Mouse (Mus musculus) heart, embryonic 16.5 days (tissue): ENCODE measurements around the gene Cdh15. TPM values are rescaled to one million over a fixed set of nuclear protein-coding genes. Genes with fewer than 3 reads are reported as not detected.
A peak's percentile ranks its signal among the peaks of the same experiment; 100 is the strongest.

Experiments used
- ATAC-seq: fragments of 200-750 bp; cut with Nextera tagmentation; replicated peaks from 2 replicates; pipeline ENCODE4 v1.8.0; 2017; ENCODE audit warnings: moderate number of reproducible peaks; ENCODE audit not compliant: insufficient read depth, low FRiP score; ENCODE audit errors: extremely low read depth
- H3K27ac ChIP-seq: fragments of 300-500 bp; sonication (generic); 2 replicates; pipeline ENCODE4 v1.5.1; 2014; ENCODE audit warnings: mild to moderate bottlenecking, low read length, control low read depth, moderate library complexity
- H3K27me3 ChIP-seq: fragments of 300-500 bp; sonication (generic); 2 replicates; pipeline ENCODE4 v1.6.1; 2014; ENCODE audit warnings: low read length, mixed read lengths; ENCODE audit not compliant: control insufficient read depth, insufficient read depth
- H3K36me3 ChIP-seq: fragments of 300-500 bp; sonication (generic); 2 replicates; pipeline ENCODE4 v1.6.1; 2014; ENCODE audit not compliant: control insufficient read depth, insufficient read depth
- H3K4me1 ChIP-seq: fragments of 300-500 bp; sonication (generic); 2 replicates; pipeline ENCODE4 v1.6.1; 2014; ENCODE audit warnings: low read length, mixed read lengths; ENCODE audit not compliant: control insufficient read depth, insufficient read depth
- H3K4me2 ChIP-seq: fragments of 300-500 bp; sonication (generic); 2 replicates; pipeline ENCODE4 v1.6.1; 2014; ENCODE audit warnings: low read depth, mild to moderate bottlenecking, control low read depth, low read length
- H3K4me3 ChIP-seq: fragments of 300-500 bp; sonication (generic); 2 replicates; pipeline ENCODE4 v1.5.1; 2014; ENCODE audit warnings: mild to moderate bottlenecking, control low read depth, low read length
- H3K9ac ChIP-seq: fragments of 300-500 bp; sonication (generic); 2 replicates; pipeline ENCODE4 v1.6.1; 2014; ENCODE audit warnings: low read length, control low read depth
- H3K9me3 ChIP-seq: fragments of 300-500 bp; sonication (generic); replicated peaks from 2 replicates; pipeline ENCODE4 v1.6.1; 2016; ENCODE audit warnings: low read length; ENCODE audit not compliant: control insufficient read depth
- WGBS: fragments of 180-500 bp; shearing (Covaris S2); extraction: QIAGEN DNeasy Blood & Tissue Kit; methylation state at CpG from one replicate; pipeline ENCODE4 v1.1.7; 2014; 5-methylcytosine and 5-hydroxymethylcytosine counted together
- polyA plus RNA-seq: library from polyadenylated mRNA; unstranded; fragments of >200 nt; fragmentation: Nextera tagmentation; extraction: Ambion mirVana; gene quantifications from 2 replicates; pipeline ENCODE4 v1.2.1, GENCODE M21; 2015

Cdh15 gene
- polyA plus RNA-seq, 1 experiment from 2014 or later: 0.51 TPM

DNA sequence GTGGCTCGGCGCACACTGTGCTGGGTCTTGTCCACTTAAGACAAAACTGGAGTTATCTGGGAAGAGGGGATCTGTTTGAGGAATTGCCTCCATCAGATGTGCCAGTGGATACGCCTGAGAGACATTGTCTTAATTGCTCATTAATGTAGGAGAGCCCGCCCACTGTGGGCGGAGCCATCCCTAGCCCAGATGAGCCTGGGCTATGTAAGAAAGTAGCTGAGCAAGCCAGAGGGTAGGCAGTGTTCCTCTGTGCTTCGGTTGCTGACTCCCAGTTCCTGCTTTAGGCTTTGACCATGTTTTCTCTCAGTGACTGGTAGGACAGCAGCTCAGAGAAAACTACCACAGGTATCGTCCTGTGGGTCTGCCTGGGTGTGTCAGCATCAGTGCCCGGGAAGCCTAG is 13.3 kb upstream of the Cdh15 start:
- H3K9me3 ChIP-seq: no peaks in the 10 kb centered on the region
- no peak for ATAC-seq
- no peaks in the 10 kb centered on the region for H3K27me3 ChIP-seq
- H3K27ac ChIP-seq: no peak overlapping the region
- whole genome bisulfite sequencing: 80% methylated on average over 8 of the region's 8 CpGs
- no peaks in the 10 kb centered on the region for H3K36me3 ChIP-seq
- H3K4me3 ChIP-seq: no peak overlapping the region
- no peaks in the 10 kb centered on the region for H3K4me1 ChIP-seq
- H3K9ac ChIP-seq: no peak overlapping the region
- no peak overlapping the region for H3K4me2 ChIP-seq

GRCm38 (mm10) chr8:122834971-122835370 is 12.8 kb upstream of the Cdh15 start:
- Histone ChIP-seq H3K27me3 (no peaks in the 10 kb centered on the region), H3K27ac (no peak overlapping the region), H3K4me3 (no peak overlapping the region), H3K4me2 (no peak overlapping the region), H3K36me3 (no peaks in the 10 kb centered on the region), H3K4me1 (no peaks in the 10 kb centered on the region), H3K9ac (no peak overlapping the region), H3K9me3 (no peaks in the 10 kb centered on the region)
- 0 out of 2 replicates have a peak, but pooled peaks have one; percentile 42 for ATAC-seq
- 27% methylated on average over 8 of the region's 8 CpGs for WGBS

DNA sequence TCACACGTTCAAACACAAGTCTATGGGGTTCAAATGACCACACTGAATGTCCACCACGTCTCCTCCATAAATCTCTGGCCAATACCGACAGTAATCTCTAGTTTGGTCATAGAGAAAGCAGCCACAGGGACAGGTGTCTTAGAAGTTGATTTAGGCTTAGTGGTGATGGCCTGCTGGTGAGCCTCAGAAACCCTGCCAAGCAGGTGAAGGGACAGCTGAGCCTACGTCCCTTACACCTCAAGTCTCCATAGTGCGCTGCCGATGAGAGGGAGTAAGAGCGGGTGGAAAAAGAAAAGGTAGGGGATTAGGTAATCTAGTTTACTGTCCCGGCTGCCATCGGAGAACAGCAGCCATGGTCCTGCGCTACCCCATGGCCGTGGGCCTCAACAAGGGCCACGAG is 11.6 kb upstream of the Cdh15 start:
- 85% methylated on average over 12 of the region's 12 CpGs for WGBS
- no peak overlapping the region for H3K4me3 ChIP-seq
- H3K9me3 ChIP-seq: no peaks in the 10 kb centered on the region
- no peak overlapping the region for H3K9ac ChIP-seq
- no peak overlapping the region for H3K27ac ChIP-seq
- ATAC-seq: no peak
- H3K4me1 ChIP-seq: no peaks in the 10 kb centered on the region
- H3K4me2 ChIP-seq: no peak overlapping the region
- no peaks in the 10 kb centered on the region for H3K36me3 ChIP-seq
- H3K27me3 ChIP-seq: no peaks in the 10 kb centered on the region

DNA sequence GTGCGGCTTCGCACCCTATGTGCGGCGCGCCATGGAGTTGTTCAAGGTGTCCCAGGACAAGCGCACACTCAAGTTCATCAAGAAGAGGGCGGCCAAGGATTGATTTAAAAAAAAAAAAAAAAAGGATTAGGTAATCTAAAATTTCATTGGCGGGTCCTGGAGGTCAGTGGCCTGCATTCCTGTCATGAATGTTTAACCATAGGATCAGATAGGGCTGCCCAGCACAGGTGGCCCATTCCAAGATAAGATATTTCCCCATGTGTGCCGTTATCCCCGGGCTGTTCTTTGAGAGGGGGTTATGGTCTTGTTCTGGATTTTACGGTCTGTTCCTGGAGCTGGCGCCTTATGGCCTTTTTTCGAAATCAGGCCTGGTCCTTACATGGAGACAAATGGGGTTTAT is 11.1 kb upstream of the Cdh15 start:
- 83% methylated on average over 13 of the region's 13 CpGs for WGBS
- H3K9me3 ChIP-seq: no peaks in the 10 kb centered on the region
- H3K9ac ChIP-seq: no peak overlapping the region
- H3K4me1 ChIP-seq: no peaks in the 10 kb centered on the region
- H3K4me2 ChIP-seq: no peak overlapping the region
- no peak overlapping the region for H3K27ac ChIP-seq
- no peak for ATAC-seq
- H3K36me3 ChIP-seq: no peaks in the 10 kb centered on the region
- H3K27me3 ChIP-seq: no peaks in the 10 kb centered on the region
- no peak overlapping the region for H3K4me3 ChIP-seq

- 59% methylated on average over 3 of the region's 3 CpGs for WGBS
- Histone ChIP-seq H3K4me2 (no peak overlapping the region), H3K27ac (no peak overlapping the region), H3K4me3 (no peak overlapping the region), H3K27me3 (peaks cover under 1% of the 10 kb centered on the region; the same call in 1 of the 2 replicates), H3K4me1 (peaks cover 13% of the 10 kb centered on the region), H3K36me3 (no peaks in the 10 kb centered on the region), H3K9ac (no peak overlapping the region), H3K9me3 (no peaks in the 10 kb centered on the region)
- ATAC-seq: no peak
Observed at GRCm38 (mm10) chr8:122844161-122844560, 3.6 kb upstream of the Cdh15 start.

GRCm38 (mm10) chr8:122845662-122846061 is 2.1 kb upstream of the Cdh15 start:
- no peak overlapping the region for H3K27ac ChIP-seq
- 44% methylated on average over 4 of the region's 4 CpGs for WGBS
- no peak overlapping the region for H3K4me3 ChIP-seq
- no peak; the same call in 1 of the 2 replicates for ATAC-seq
- peaks cover 2% of the 10 kb centered on the region; the same call in 1 of the 2 replicates for H3K27me3 ChIP-seq
- H3K9me3 ChIP-seq: no peaks in the 10 kb centered on the region
- peaks cover 13% of the 10 kb centered on the region for H3K4me1 ChIP-seq
- no peaks in the 10 kb centered on the region for H3K36me3 ChIP-seq
- no peak overlapping the region for H3K9ac ChIP-seq
- no peak overlapping the region for H3K4me2 ChIP-seq

- 75% methylated on average over 9 of the region's 11 CpGs for WGBS
- no peaks in the 10 kb centered on the region for H3K36me3 ChIP-seq
- no peak for ATAC-seq
- H3K27ac ChIP-seq: no peak overlapping the region
- no peak overlapping the region for H3K9ac ChIP-seq
- H3K4me1 ChIP-seq: peaks cover 18% of the 10 kb centered on the region
- H3K9me3 ChIP-seq: no peaks in the 10 kb centered on the region
- peaks cover 2% of the 10 kb centered on the region; the same call in 1 of the 2 replicates for H3K27me3 ChIP-seq
- H3K4me2 ChIP-seq: no peak overlapping the region
- no peak overlapping the region for H3K4me3 ChIP-seq
Observed at GRCm38 (mm10) chr8:122849152-122849910, 1.6 kb downstream of the Cdh15 start.

DNA sequence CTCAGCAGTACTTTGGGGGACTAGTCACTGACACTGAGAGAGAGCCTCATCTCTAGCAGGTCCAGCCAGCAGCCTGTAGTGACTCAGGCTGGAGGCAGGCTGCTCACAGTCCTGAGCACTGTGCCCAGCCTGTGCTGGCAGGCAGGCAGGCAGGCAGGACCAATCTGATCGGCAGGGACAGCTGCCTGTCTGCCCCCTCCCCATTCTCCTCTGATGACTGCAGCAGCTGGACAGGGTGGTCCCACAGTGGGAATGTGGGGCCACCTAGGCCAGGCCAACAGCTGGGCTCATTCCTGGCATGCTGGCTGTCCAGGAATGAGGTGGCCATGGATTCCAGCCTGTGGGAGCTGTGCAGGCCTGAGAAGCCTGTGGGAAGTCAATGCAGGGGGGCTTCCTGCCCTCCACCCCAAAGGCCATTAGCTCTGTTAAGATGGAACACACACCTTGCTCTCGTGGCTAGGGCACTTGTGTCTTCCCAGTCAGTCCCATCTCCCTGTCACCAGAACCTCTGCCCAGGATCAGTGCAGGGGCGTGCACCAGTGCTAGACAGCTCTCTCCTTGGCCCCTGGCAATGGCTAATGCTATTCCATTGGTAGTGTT is 3.0 kb downstream of the Cdh15 start:
- WGBS: 56% methylated on average over 3 of the region's 3 CpGs
- Histone ChIP-seq H3K4me3 (no peak overlapping the region), H3K9ac (no peak overlapping the region), H3K4me1 (peaks cover 14% of the 10 kb centered on the region), H3K27me3 (peaks cover 2% of the 10 kb centered on the region; the same call in 1 of the 2 replicates), H3K36me3 (no peaks in the 10 kb centered on the region), H3K9me3 (no peaks in the 10 kb centered on the region), H3K4me2 (no peak overlapping the region), H3K27ac (no peak overlapping the region)
- no peak for ATAC-seq
